Mouse (Mus musculus) ES-E14 (cell line): ENCODE results near the gene 2310022A10Rik. TPM values are rescaled to one million over a fixed set of nuclear protein-coding genes. Genes with fewer than 3 reads are reported as not detected.

Experiments
- DNase-seq: peaks from one replicate; pipeline ENCODE4 v3.0.0-alpha.2; 2013; ENCODE audit warnings: low read depth, low spot score
- H3K27ac ChIP-seq: 2 replicates; pipeline ENCODE4 v1.5.1; 2012; ENCODE audit warnings: low read depth, mild to moderate bottlenecking, low read length, moderate library complexity, mixed read lengths; ENCODE audit not compliant: poor library complexity, insufficient read depth, severe bottlenecking
- H3K36me3 ChIP-seq: 2 replicates; pipeline ENCODE4 v1.6.1; 2012; ENCODE audit warnings: mild to moderate bottlenecking, low read length, moderate library complexity, mixed read lengths; ENCODE audit not compliant: control insufficient read depth, poor library complexity, insufficient read depth, severe bottlenecking
- H3K4me1 ChIP-seq, 2 experiments: fragments of 150-350 bp in 1 of 2; sonication (generic) in 1 of 2; 2 replicates each; pipeline ENCODE4 v1.6.1; 2012; ENCODE audit warnings: low read length in 2 of 2, mild to moderate bottlenecking in 1 of 2, mixed read lengths in 1 of 2; ENCODE audit not compliant: control insufficient read depth in 2 of 2, insufficient read depth in 2 of 2, poor library complexity in 1 of 2
- H3K4me3 ChIP-seq, 2 experiments: fragments of 150-350 bp in 1 of 2; sonication (generic) in 1 of 2; 2 replicates each; pipeline ENCODE4 v1.5.1; 2012; ENCODE audit warnings: low read length in 2 of 2, low read depth in 1 of 2, mild to moderate bottlenecking in 1 of 2, mixed read lengths in 1 of 2; ENCODE audit not compliant: insufficient read depth in 1 of 2, poor library complexity in 1 of 2, severe bottlenecking in 1 of 2
- H3K9ac ChIP-seq: 2 replicates; pipeline ENCODE4 v1.6.1; 2012; ENCODE audit warnings: low read depth, mild to moderate bottlenecking, low read length, mixed read lengths; ENCODE audit not compliant: poor library complexity, insufficient read depth, severe bottlenecking
- H3K9me3 ChIP-seq: fragments of 150-350 bp; sonication (generic); 2 replicates; pipeline ENCODE4 v1.6.1; 2012; ENCODE audit warnings: low read depth, mild to moderate bottlenecking, low read length; ENCODE audit not compliant: control insufficient read depth, insufficient read depth
- CHD2 ChIP-seq: IDR thresholded peaks from 2 replicates; pipeline ENCODE4 v1.6.1; 2014; ENCODE audit warnings: mild to moderate bottlenecking, low read depth, low read length, inconsistent platforms
- HCFC1 ChIP-seq: IDR thresholded peaks from 2 replicates; pipeline ENCODE4 v1.6.1; 2012; ENCODE audit warnings: low read length, inconsistent platforms, borderline replicate concordance; ENCODE audit not compliant: insufficient read depth
- MAFK ChIP-seq: IDR thresholded peaks from 2 replicates; pipeline ENCODE4 v1.6.1; 2014; ENCODE audit warnings: mild to moderate bottlenecking, low read depth, low read length, inconsistent platforms; ENCODE audit not compliant: insufficient read depth
- ZC3H11A ChIP-seq: IDR thresholded peaks from 2 replicates; pipeline ENCODE4 v1.6.1; 2012; ENCODE audit warnings: low read depth, mild to moderate bottlenecking, inconsistent platforms, low read length, borderline replicate concordance
- ZNF384 ChIP-seq: IDR thresholded peaks from 2 replicates; pipeline ENCODE4 v1.6.1; 2012; ENCODE audit warnings: low read depth, low read length, inconsistent platforms
- in situ Hi-C, 2 experiments: fragments of 600-800 bp; cut with MboI; formaldehyde crosslinking; loops; one replicate each; pipeline ENCODE4 v1.15.1; 2025; ENCODE audit warnings: low sequenced_read_pairs in 2 of 2, inconsistent platforms in 1 of 2; ENCODE audit not compliant: unreplicated experiment in 2 of 2
- total RNA-seq: library from RNA; depleted of rRNA; stranded (reverse); fragments of 300-350 nt; gene quantifications from 2 replicates; pipeline ENCODE4 v1.2.3, GENCODE M21; 2012

Gene 2310022A10Rik
- total RNA-seq, 1 experiment = 15.9 TPM

GRCm38 (mm10) chr7:27576914-27577313, 23.9 kb downstream of the 2310022A10Rik start:
- H3K9ac ChIP-seq = no peak overlapping the region
- no peak overlapping the region for H3K4me3 ChIP-seq
- in situ Hi-C loops = no loop called here
- H3K9me3 ChIP-seq = no peaks in the 10 kb centered on the region
- peaks cover 54% of the 10 kb centered on the region for H3K36me3 ChIP-seq
- H3K4me1 ChIP-seq = peaks cover 6 to 10% of the 10 kb centered on the region in 2 experiments
- no peak overlapping the region for H3K27ac ChIP-seq
- TF ChIP-seq ZC3H11A (peak; percentile 16; the same call in 1 of the 2 replicates), MAFK (no peak), CHD2 (no peak), ZNF384 (no peak), HCFC1 (no peak)
- peak; percentile 61 for DNase-seq

- H3K36me3 ChIP-seq = peaks cover 58% of the 10 kb centered on the region
- in situ Hi-C loops = no loop called here
Measured at GRCm38 (mm10) chr7:27577589-27577988, 24.6 kb downstream of the 2310022A10Rik start.

GRCm38 (mm10) chr7:27578465-27578864, 25.4 kb downstream of the 2310022A10Rik start:
- no peak for TF ChIP-seq ZC3H11A
- no peak for TF ChIP-seq ZNF384
- no peak for TF ChIP-seq MAFK
- TF ChIP-seq CHD2 = no peak
- no peak for TF ChIP-seq HCFC1
- DNase-seq = no peak
- Histone ChIP-seq H3K9me3 (no peaks in the 10 kb centered on the region), H3K27ac (no peak overlapping the region), H3K4me1 (peaks cover 2 to 7% of the 10 kb centered on the region in 2 experiments; a peak in 3 of 4 replicates), H3K9ac (no peak overlapping the region), H3K4me3 (no peak overlapping the region), H3K36me3 (peaks cover 58% of the 10 kb centered on the region)
- in situ Hi-C loops = no loop called here

More at GRCm38 (mm10) chr7:27577589-27577988, 24.6 kb downstream of the 2310022A10Rik start:
- no peak overlapping the region for H3K27ac ChIP-seq
- no peak overlapping the region for H3K9ac ChIP-seq
- TF ChIP-seq MAFK (no peak), HCFC1 (no peak), CHD2 (no peak), ZNF384 (no peak), ZC3H11A (no peak)
- no peaks in the 10 kb centered on the region for H3K9me3 ChIP-seq
- no peak overlapping the region for H3K4me3 ChIP-seq
- DNase-seq = no peak
- H3K4me1 ChIP-seq = peaks cover 2 to 7% of the 10 kb centered on the region in 2 experiments

GRCm38 (mm10) chr7:27580380-27581174, 27.5 kb downstream of the 2310022A10Rik start:
- no peak overlapping the region for H3K27ac ChIP-seq
- H3K4me3 ChIP-seq = no peak overlapping the region
- peaks cover 51% of the 10 kb centered on the region for H3K36me3 ChIP-seq
- in situ Hi-C loops = no loop called here
- DNase-seq = no peak
- H3K9ac ChIP-seq = no peak overlapping the region
- peaks cover 0 to 6% of the 10 kb centered on the region in 2 experiments; a peak in 1 of 4 replicates for H3K4me1 ChIP-seq
- TF ChIP-seq MAFK (no peak), ZNF384 (no peak), ZC3H11A (no peak), HCFC1 (no peak), CHD2 (no peak)
- no peaks in the 10 kb centered on the region for H3K9me3 ChIP-seq
